ENCODE assay signal across 16 mouse cellular contexts in the genomic region with DNA sequence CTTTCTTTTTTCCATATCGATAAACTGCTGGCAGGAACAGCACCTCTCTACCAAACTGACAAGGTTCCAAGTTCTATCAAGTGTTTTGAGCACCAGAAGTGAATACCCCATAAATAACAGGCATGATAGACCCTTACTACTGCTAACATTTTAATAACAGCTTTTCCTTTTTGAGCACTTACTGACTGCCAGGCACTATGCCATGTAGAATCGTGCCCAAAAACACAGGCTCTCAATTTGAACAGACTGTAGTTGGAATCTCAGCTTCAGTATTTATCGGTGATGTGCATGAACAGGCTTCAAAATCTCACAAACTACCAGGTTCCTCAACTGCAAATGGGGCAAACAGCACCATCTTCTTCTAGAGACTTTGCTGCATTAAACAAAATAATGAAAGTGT.
"Had no signal": no experiment of that assay in that cellular context is flagged by ENCODE, and none has a peak within 500 bp of the region (broad histone marks: within the 10 kb centered on the region; RNA-seq: fewer than 3 reads in every experiment).

No protein-coding gene starts in this region.

- H3K27ac ChIP-seq: limb, embryonic 12.5 days; liver, embryonic 13.5 days; lung, embryonic 15.5 days; macrophage; midbrain, embryonic 12.5 days; neural tube, embryonic 13.5 days had no signal

- H3K36me3 ChIP-seq: limb, embryonic 12.5 days; liver, embryonic 13.5 days; lung, embryonic 15.5 days; midbrain, embryonic 12.5 days; neural tube, embryonic 13.5 days had no signal

- H3K27me3 ChIP-seq: limb, embryonic 12.5 days; liver, embryonic 13.5 days; lung, embryonic 15.5 days; midbrain, embryonic 12.5 days; neural tube, embryonic 13.5 days had no signal

- H3K4me2 ChIP-seq: limb, embryonic 12.5 days; liver, embryonic 13.5 days; lung, embryonic 15.5 days; midbrain, embryonic 12.5 days; neural tube, embryonic 13.5 days had no signal

- H3K4me1 ChIP-seq: limb, embryonic 12.5 days; liver, embryonic 13.5 days; lung, embryonic 15.5 days; midbrain, embryonic 12.5 days; neural tube, embryonic 13.5 days had no signal

- H3K9ac ChIP-seq: limb, embryonic 12.5 days; liver, embryonic 13.5 days; liver, postnatal 0 days; lung, embryonic 15.5 days; midbrain, embryonic 12.5 days; neural tube, embryonic 13.5 days had no signal

- DNase-seq: kidney, adult 8-10 months; kidney, postnatal 25 days; liver; liver, embryonic 13.5 days; liver, postnatal 0 days; lung, postnatal 14 days; retina, postnatal 1 day; spleen, adult 18-20 months; thymus, adult 18-20 months; thymus, postnatal 14 days had no signal

- H3K4me3 ChIP-seq: limb, embryonic 12.5 days; liver, embryonic 13.5 days; lung, embryonic 15.5 days; midbrain, embryonic 12.5 days; neural tube, embryonic 13.5 days had no signal

- H3K9me3 ChIP-seq: limb, embryonic 12.5 days; liver, embryonic 13.5 days; lung, embryonic 15.5 days; midbrain, embryonic 12.5 days; neural tube, embryonic 13.5 days had no signal

- ATAC-seq: liver, postnatal 0 days; midbrain, embryonic 16.5 days had no signal
